Mouse (Mus musculus): ENCODE data around the gene Insl3.

- TF ChIP-seq EP300 (IDR thresholded peaks at IDR 0.05; ENCODE audit: low read length) (no peak), MEF2A (IDR thresholded peaks at IDR 0.05; ENCODE audit: borderline replicate concordance, low read depth, low read length) (no peak), GABPA (IDR thresholded peaks at IDR 0.05; ENCODE audit: insufficient replicate concordance, low read depth, low read length) (no peak), MAX (IDR thresholded peaks at IDR 0.05; ENCODE audit: low read length) (no peak), CTCF (conservative IDR thresholded peaks at IDR 0.05 in 1 of 2, IDR thresholded peaks at IDR 0.05 in 1 of 2; ENCODE audit: low read depth in 2 of 2, low read length in 2 of 2) (no peak), ELF1 (IDR thresholded peaks at IDR 0.05; ENCODE audit: low read depth, low read length) (no peak)
Measured at GRCm38 (mm10) chr8:71684701-71685100, 4.3 kb upstream of the Insl3 start.
